Mouse (Mus musculus) liver, embryonic 14.5 days (tissue): ENCODE data around the gene Pop4. TPM values are rescaled to one million over a fixed set of nuclear protein-coding genes. Genes with fewer than 3 reads are reported as not detected.

Source experiments
- ATAC-seq: fragments of 200-750 bp; cut with Nextera tagmentation; 2 replicates; pipeline ENCODE4 v1.8.0; 2017; ENCODE audit warnings: moderate number of reproducible peaks, mild to moderate bottlenecking, moderate library complexity; ENCODE audit not compliant: insufficient read depth
- DNase-seq, 3 experiments: peaks; one replicate each; pipeline ENCODE4 v3.0.0-alpha.2; 2012 to 2013; ENCODE audit warnings: low read depth in 3 of 3, low spot score in 3 of 3
- H3K27ac ChIP-seq: fragments of 300-500 bp; sonication (generic); 2 replicates; pipeline ENCODE4 v1.5.1; 2014; ENCODE audit warnings: moderate library complexity, mild to moderate bottlenecking, control low read depth, inconsistent platforms
- H3K27me3 ChIP-seq: fragments of 300-500 bp; sonication (generic); 2 replicates; pipeline ENCODE4 v1.6.1; 2014; ENCODE audit warnings: mild to moderate bottlenecking, low read length, moderate library complexity; ENCODE audit not compliant: control insufficient read depth, insufficient read depth
- H3K36me3 ChIP-seq: fragments of 300-500 bp; sonication (generic); replicated peaks from 2 replicates; pipeline ENCODE4 v1.6.1; 2014; ENCODE audit warnings: low read depth; ENCODE audit not compliant: control insufficient read depth, insufficient read depth
- H3K4me1 ChIP-seq, 2 experiments: fragments of 200-500 bp in 1 of 2; fragments of 300-500 bp in 1 of 2; sonication (generic) in 1 of 2; replicated peaks; 2 replicates each; pipeline ENCODE4 v1.6.1; 2012 to 2014; ENCODE audit warnings: antibody characterized with exemption in 1 of 2, inconsistent platforms in 1 of 2, low read length in 1 of 2; ENCODE audit not compliant: control insufficient read depth in 2 of 2, insufficient read depth in 2 of 2
- H3K4me2 ChIP-seq: fragments of 300-500 bp; sonication (generic); 2 replicates; pipeline ENCODE4 v1.6.1; 2014; ENCODE audit warnings: low read depth, mild to moderate bottlenecking, control low read depth, moderate library complexity
- H3K4me3 ChIP-seq, 2 experiments: fragments of 200-500 bp in 1 of 2; fragments of 300-500 bp in 1 of 2; sonication (generic) in 1 of 2; 2 replicates each; pipeline ENCODE4 v1.5.1; 2012 to 2014; ENCODE audit warnings: low read depth in 2 of 2, low read length in 2 of 2, mild to moderate bottlenecking in 2 of 2, control low read depth in 1 of 2, inconsistent platforms in 1 of 2, moderate library complexity in 1 of 2; ENCODE audit not compliant: insufficient read depth in 1 of 2
- H3K9ac ChIP-seq: fragments of 300-500 bp; sonication (generic); replicated peaks from 2 replicates; pipeline ENCODE4 v1.6.1; 2014; ENCODE audit warnings: mild to moderate bottlenecking, control low read depth, moderate library complexity
- H3K9me3 ChIP-seq: fragments of 300-500 bp; sonication (generic); 2 replicates; pipeline ENCODE4 v1.6.1; 2016; ENCODE audit warnings: low read length, mixed read lengths; ENCODE audit not compliant: control insufficient read depth
- CTCF ChIP-seq: IDR thresholded peaks from 2 replicates; pipeline ENCODE4 v1.5.1; 2016; ENCODE audit warnings: antibody characterized with exemption, low read depth, control low read depth
- EP300 ChIP-seq: IDR thresholded peaks from 2 replicates; pipeline ENCODE4 v1.6.1; 2016; ENCODE audit warnings: antibody characterized with exemption, low read depth
- WGBS: fragments of 180-500 bp; shearing (Covaris S2); extraction: QIAGEN DNeasy Blood & Tissue Kit; methylation state at CpG from one replicate; pipeline ENCODE4 v1.1.7; 2014; ENCODE audit not compliant: insufficient replicate concordance; 5-methylcytosine and 5-hydroxymethylcytosine counted together
- polyA plus RNA-seq, 2 experiments: library from polyadenylated mRNA; depleted of rRNA in 1 of 2; stranded (reverse) in 1 of 2; unstranded in 1 of 2; fragments of >200 nt; fragmentation: Nextera tagmentation in 1 of 2; extraction: Ambion mirVana in 1 of 2; gene quantifications; 2 replicates each; pipeline versions ENCODE4 v1.2.1 to v1.2.3; 2012 to 2014

Gene Pop4
- polyA plus RNA-seq, 2 experiments, result 8.5 to 14.2 TPM

- 50% methylated on average over 7 of the region's 7 CpGs for WGBS
- DNase-seq (no peak), ATAC-seq (no peak)
- TF ChIP-seq EP300 (no peak), CTCF (no peak)
- no peaks in the 10 kb centered on the region for H3K4me1 ChIP-seq
- H3K9ac ChIP-seq, result no peak overlapping the region
- no peaks in the 10 kb centered on the region for H3K27me3 ChIP-seq
- H3K9me3 ChIP-seq, result no peaks in the 10 kb centered on the region
- no peak overlapping the region for H3K27ac ChIP-seq
- H3K36me3 ChIP-seq, result no peaks in the 10 kb centered on the region
- no peak overlapping the region for H3K4me3 ChIP-seq
- H3K4me2 ChIP-seq, result no peak overlapping the region
These were observed 55.9 kb downstream of the Pop4 start for GRCm38 (mm10) chr7:38215281-38215680.

GRCm38 (mm10) chr7:38214473-38215214 is 56.6 kb downstream of the Pop4 start:
- TF ChIP-seq CTCF, result no peak
- TF ChIP-seq EP300, result no peak
- Histone ChIP-seq H3K36me3 (no peaks in the 10 kb centered on the region), H3K9ac (no peak overlapping the region), H3K9me3 (no peaks in the 10 kb centered on the region), H3K4me3 (no peak overlapping the region), H3K27me3 (no peaks in the 10 kb centered on the region), H3K4me1 (no peaks in the 10 kb centered on the region), H3K27ac (no peak overlapping the region), H3K4me2 (no peak overlapping the region)
- DNase-seq (no peak), ATAC-seq (no peak)
- WGBS, result 23% methylated on average over 5 of the region's 5 CpGs

- 31% methylated on average over 3 of the region's 3 CpGs for WGBS
- Histone ChIP-seq H3K9me3 (no peaks in the 10 kb centered on the region), H3K4me2 (no peak overlapping the region), H3K4me3 (no peak overlapping the region), H3K27ac (no peak overlapping the region), H3K36me3 (no peaks in the 10 kb centered on the region), H3K9ac (no peak overlapping the region), H3K27me3 (no peaks in the 10 kb centered on the region), H3K4me1 (no peaks in the 10 kb centered on the region; a peak in 1 of 4 replicates)
- TF ChIP-seq EP300, result no peak
- TF ChIP-seq CTCF, result no peak
- ATAC-seq (no peak), DNase-seq (no peak)
These were observed 58.6 kb downstream of the Pop4 start for GRCm38 (mm10) chr7:38212651-38213062.

Other genes with a start within 250 kb of the Pop4 start
- gene Uri1, start 247.9 kb downstream of the Pop4 start, polyA plus RNA-seq (2012; rRNA removed), result 4.2 and 7.2 TPM in 2 replicates
- 11.9 and 13.5 TPM in 2 replicates for gene Uri1, start 247.9 kb downstream of the Pop4 start, polyA plus RNA-seq (2014; fragmentation: Nextera tagmentation; extraction: Ambion mirVana)
- 51.2 and 71.1 TPM in 2 replicates for gene Ccne1, start 163.9 kb downstream of the Pop4 start, polyA plus RNA-seq (2012; rRNA removed)
- gene Ccne1, start 163.9 kb downstream of the Pop4 start, polyA plus RNA-seq (2014; fragmentation: Nextera tagmentation; extraction: Ambion mirVana), result 87.8 and 94.9 TPM in 2 replicates
- 3.6 and 4.7 TPM in 2 replicates for gene 1600014C10Rik, start 88.2 kb downstream of the Pop4 start, polyA plus RNA-seq (2012; rRNA removed)
- 10.3 and 11.2 TPM in 2 replicates for gene 1600014C10Rik, start 88.2 kb downstream of the Pop4 start, polyA plus RNA-seq (2014; fragmentation: Nextera tagmentation; extraction: Ambion mirVana)
- gene Plekhf1, start 43.4 kb downstream of the Pop4 start, polyA plus RNA-seq (2012; rRNA removed), result 0.24 and 0.26 TPM in 2 replicates
- 0.37 and 0.38 TPM in 2 replicates for gene Plekhf1, start 43.4 kb downstream of the Pop4 start, polyA plus RNA-seq (2014; fragmentation: Nextera tagmentation; extraction: Ambion mirVana)